8 mouse cellular contexts compared by ENCODE assay signal in the genomic region with DNA sequence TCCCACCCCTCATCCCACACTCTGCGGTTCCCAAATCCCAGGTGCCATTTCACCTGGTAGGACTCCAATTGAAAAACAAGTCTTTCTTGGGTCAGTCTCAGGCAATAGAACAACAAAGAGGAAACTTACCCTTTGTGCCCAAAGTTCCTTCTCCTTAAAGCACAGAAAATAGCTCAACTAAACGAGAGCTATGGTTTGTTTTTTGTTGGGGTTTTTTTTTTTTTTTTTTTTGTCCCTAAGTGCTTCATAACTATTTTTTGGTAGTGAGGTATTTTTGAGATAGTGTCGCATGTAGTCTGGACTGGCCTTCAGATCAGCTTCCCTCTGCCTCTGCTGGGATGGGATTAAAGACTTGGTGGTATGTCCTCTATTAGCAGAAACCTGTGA. TPM values are rescaled to one million over a fixed set of nuclear protein-coding genes. Genes with fewer than 3 reads are reported as not detected.
DNase-seq lines count a peak whose midpoint lies in the region; ATAC-seq and TF ChIP-seq lines count a peak whose summit lies in the region.

No protein-coding gene starts in this region.

- H3K4me1 ChIP-seq in heart, embryonic 11.5 days (ENCODE audit: control insufficient read depth, insufficient read depth, low read length) = 0 out of 2 replicates have a peak, but pooled peaks cover 6% of the 10 kb centered on the region
- H3K4me1 ChIP-seq in CH12.LX (ENCODE audit: control insufficient read depth in 1 of 2, insufficient read depth in 2 of 2) = peaks cover 6 to 53% of the 10 kb centered on the region in 2 experiments
- peaks cover 13% of the 10 kb centered on the region for H3K4me1 ChIP-seq in forebrain, embryonic 15.5 days
- H3K4me1 ChIP-seq in liver, embryonic 16.5 days (ENCODE audit: control insufficient read depth, low read depth, low read length) = peaks cover 31% of the 10 kb centered on the region

- TF ChIP-seq CTCF in CH12.LX (conservative IDR thresholded peaks at IDR 0.05 in 1 of 2, IDR thresholded peaks at IDR 0.05 in 1 of 2; ENCODE audit: low read depth in 2 of 2, low read length in 2 of 2) = no peak

- in situ Hi-C loops in CH12.LX (cut with MboI; ENCODE audit: low pct_ligation_motif_present, low pct_unique_long_range_greater_than_20kb, low sequenced_read_pairs) = no loop called here

- H3K36me3 ChIP-seq in heart, embryonic 11.5 days (ENCODE audit: control insufficient read depth, insufficient read depth, low read length) = peaks cover 7% of the 10 kb centered on the region; the same call in 1 of the 2 replicates
- peaks cover 15 to 43% of the 10 kb centered on the region in 2 experiments for H3K36me3 ChIP-seq in CH12.LX (replicated peaks in 1 of 2; ENCODE audit: control insufficient read depth in 1 of 2, insufficient read depth in 1 of 2, low read length in 1 of 2)
- H3K36me3 ChIP-seq in forebrain, embryonic 15.5 days = peaks cover 28% of the 10 kb centered on the region
- peaks cover 10% of the 10 kb centered on the region for H3K36me3 ChIP-seq in liver, embryonic 16.5 days (ENCODE audit: control insufficient read depth, insufficient read depth)

- H3K9ac ChIP-seq in heart, embryonic 11.5 days (ENCODE audit: low read depth, low read length) = peak overlapping the region; percentile 73
- H3K9ac ChIP-seq in CH12.LX (ENCODE audit: insufficient read depth, low read depth) = peak overlapping the region; percentile 81
- H3K9ac ChIP-seq in forebrain, embryonic 15.5 days (replicated peaks) = peak overlapping the region; percentile 66
- peak overlapping the region; percentile 83 for H3K9ac ChIP-seq in liver, embryonic 16.5 days (ENCODE audit: low read depth, low read length)

- peak overlapping the region; percentile 79 for H3K4me3 ChIP-seq in heart, embryonic 11.5 days (ENCODE audit: low read depth, low read length)
- H3K4me3 ChIP-seq in CH12.LX (replicated peaks in 1 of 3; ENCODE audit: low read depth in 2 of 3, low read length in 2 of 3, poor library complexity in 1 of 3) = peak overlapping the region; percentile 63 to 73 (median 64)
- H3K4me3 ChIP-seq in forebrain, embryonic 15.5 days = peak overlapping the region; percentile 79
- H3K4me3 ChIP-seq in liver, embryonic 16.5 days (ENCODE audit: low read depth, low read length) = peak overlapping the region; percentile 81

- dilution Hi-C loops in CH12.LX (cut with MboI; ENCODE audit: extremely low pct_ligation_motif_present, extremely low pct_unique_long_range_greater_than_20kb, low sequenced_read_pairs) = no loop called here

- H3K27me3 ChIP-seq in heart, embryonic 11.5 days (ENCODE audit: control insufficient read depth, insufficient read depth, low read length) = no peaks in the 10 kb centered on the region
- H3K27me3 ChIP-seq in CH12.LX (replicated peaks) = no peaks in the 10 kb centered on the region
- no peaks in the 10 kb centered on the region for H3K27me3 ChIP-seq in forebrain, embryonic 15.5 days
- H3K27me3 ChIP-seq in liver, embryonic 16.5 days (ENCODE audit: control insufficient read depth, insufficient read depth, low read depth, low read length) = no peaks in the 10 kb centered on the region

- ATAC-seq in heart, embryonic 11.5 days (replicated peaks; ENCODE audit: insufficient number of reproducible peaks, low FRiP score, low TSS enrichment) = no peak
- ATAC-seq in forebrain, embryonic 15.5 days (replicated peaks) = no peak
- ATAC-seq in liver, embryonic 16.5 days (ENCODE audit: low read depth) = no peak

- no peak for TF ChIP-seq EP300 in CH12.LX (IDR thresholded peaks at IDR 0.05; ENCODE audit: low read length)

- 0 out of 2 replicates have a peak, but pooled peaks cover 4% of the 10 kb centered on the region for H3K79me2 ChIP-seq in CH12.LX (replicated peaks; ENCODE audit: control insufficient read depth, extremely low read depth, insufficient read depth, poor library complexity, severe bottlenecking)

- no peak for DNase-seq in heart, postnatal 36 days
- DNase-seq in CH12.LX (ENCODE audit: extremely low read depth) = no peak
- DNase-seq in urinary bladder, adult 18-20 months (ENCODE audit: low spot score in 2 of 2) = no peak
- DNase-seq in thymus, postnatal 10 days (ENCODE audit: low spot score in 2 of 2) = no peak
- no peak for DNase-seq in left cerebral cortex, postnatal 36 days (ENCODE audit: low spot score in 2 of 2)

- H3K9me3 ChIP-seq in heart, embryonic 11.5 days (replicated peaks; ENCODE audit: control insufficient read depth, low read length) = no peaks in the 10 kb centered on the region
- H3K9me3 ChIP-seq in CH12.LX (replicated peaks; ENCODE audit: low read length) = no peaks in the 10 kb centered on the region
- H3K9me3 ChIP-seq in forebrain, embryonic 15.5 days = no peaks in the 10 kb centered on the region
- H3K9me3 ChIP-seq in liver, embryonic 16.5 days (replicated peaks; ENCODE audit: control insufficient read depth, low read length) = no peaks in the 10 kb centered on the region

- WGBS in heart, embryonic 11.5 days (ENCODE audit: insufficient replicate concordance) = 30% methylated on average over 3 of the region's 3 CpGs
- WGBS in forebrain, embryonic 15.5 days = 45% methylated on average over 3 of the region's 3 CpGs
- WGBS in liver, embryonic 16.5 days (ENCODE audit: insufficient replicate concordance) = 33% methylated on average over 3 of the region's 3 CpGs

- intact Hi-C loops in heart, postnatal 36 days (cut with DNase I) = loop anchor here (2.0 kb wide), 1 partner anchor 17 kb away; no protein-coding TSS in a partner anchor
- intact Hi-C loops in left cerebral cortex, postnatal 36 days (cut with DNase I) = loop anchor here (1.0 kb wide), 1 partner anchor 35 kb away; no protein-coding TSS in a partner anchor

- H3K4me2 ChIP-seq in heart, embryonic 11.5 days = peak overlapping the region; percentile 87
- H3K4me2 ChIP-seq in CH12.LX (ENCODE audit: insufficient read depth, low read depth, poor library complexity, severe bottlenecking) = peak overlapping the region; percentile 96
- H3K4me2 ChIP-seq in forebrain, embryonic 15.5 days (replicated peaks) = peak overlapping the region; percentile 57
- peak overlapping the region; percentile 86 for H3K4me2 ChIP-seq in liver, embryonic 16.5 days (ENCODE audit: low read depth, low read length)

- no peak for TF ChIP-seq RAD21 in CH12.LX (IDR thresholded peaks at IDR 0.05; ENCODE audit: low read depth, low read length)

- no peak for TF ChIP-seq POLR2A in CH12.LX (IDR thresholded peaks at IDR 0.05; ENCODE audit: low read depth, low read length)

- peak overlapping the region; percentile 80 for H3K27ac ChIP-seq in heart, embryonic 11.5 days (ENCODE audit: low read depth, low read length)
- H3K27ac ChIP-seq in CH12.LX (ENCODE audit: insufficient read depth, low read depth) = peak overlapping the region; percentile 75
- peak overlapping the region; percentile 89 for H3K27ac ChIP-seq in forebrain, embryonic 15.5 days (replicated peaks)
- peak overlapping the region; percentile 93 for H3K27ac ChIP-seq in liver, embryonic 16.5 days (ENCODE audit: low read length)

RNA-seq across cellular contexts. Expression of gene Strada, which starts 7.8 kb away (rescaled TPM):
- 22.4 and 26.6 TPM in 2 replicates for polyA plus RNA-seq in heart, embryonic 11.5 days (2014; fragmentation: Nextera tagmentation; extraction: Ambion mirVana)
- total RNA-seq in heart, postnatal 36 days (2021) = 1 to 10 TPM; 7.2 to 8.2 TPM
- total RNA-seq in CH12.LX (2012; rRNA removed) (36.8 and 39.4 TPM in 2 replicates), CH12.LX (2014; rRNA removed) (40.1 and 41.7 TPM in 2 replicates)
- 48.7 and 51.7 TPM in 2 replicates for polyA plus RNA-seq in CH12.LX (2012; ENCODE audit: insufficient read length, low read depth)
- polyA plus RNA-seq in forebrain, embryonic 15.5 days (2015; fragmentation: Nextera tagmentation; extraction: Ambion mirVana) = 30.1 and 32.2 TPM in 2 replicates
- 7.3 and 7.6 TPM in 2 replicates for polyA plus RNA-seq in liver, embryonic 16.5 days (2015; fragmentation: Nextera tagmentation; extraction: Ambion mirVana)
- total RNA-seq in left cerebral cortex, postnatal 36 days (2021) = 10 to 100 TPM; 26.6 to 31.2 TPM

RNA-seq across cellular contexts. Expression of gene Ccdc47, which starts 22.0 kb away (rescaled TPM):
- polyA plus RNA-seq in heart, embryonic 11.5 days (2014; fragmentation: Nextera tagmentation; extraction: Ambion mirVana) = 58.9 and 91.1 TPM in 2 replicates
- 10 to 100 TPM; 72.5 to 82.4 TPM for total RNA-seq in heart, postnatal 36 days (2021)
- total RNA-seq in CH12.LX (2012; rRNA removed) (53.2 and 66.7 TPM in 2 replicates), CH12.LX (2014; rRNA removed) (44.5 and 46.1 TPM in 2 replicates)
- polyA plus RNA-seq in CH12.LX (2012; ENCODE audit: insufficient read length, low read depth) = 80.8 and 94.1 TPM in 2 replicates
- polyA plus RNA-seq in forebrain, embryonic 15.5 days (2015; fragmentation: Nextera tagmentation; extraction: Ambion mirVana) = 88.5 and 97.6 TPM in 2 replicates
- 42.3 and 44.2 TPM in 2 replicates for polyA plus RNA-seq in liver, embryonic 16.5 days (2015; fragmentation: Nextera tagmentation; extraction: Ambion mirVana)
- 10 to 100 TPM; 79.5 to 86.6 TPM for total RNA-seq in left cerebral cortex, postnatal 36 days (2021)

RNA-seq across cellular contexts. Expression of gene Ddx42, which starts 22.6 kb away (rescaled TPM):
- polyA plus RNA-seq in heart, embryonic 11.5 days (2014; fragmentation: Nextera tagmentation; extraction: Ambion mirVana) = 45.3 and 58.3 TPM in 2 replicates
- total RNA-seq in heart, postnatal 36 days (2021) = 10 to 100 TPM; 26.5 to 28.7 TPM
- total RNA-seq in CH12.LX (2012; rRNA removed) (63.8 and 69.0 TPM in 2 replicates), CH12.LX (2014; rRNA removed) (65.3 and 65.5 TPM in 2 replicates)
- 89.1 and 94.6 TPM in 2 replicates for polyA plus RNA-seq in CH12.LX (2012; ENCODE audit: insufficient read length, low read depth)
- polyA plus RNA-seq in forebrain, embryonic 15.5 days (2015; fragmentation: Nextera tagmentation; extraction: Ambion mirVana) = 102 and 103 TPM in 2 replicates
- polyA plus RNA-seq in liver, embryonic 16.5 days (2015; fragmentation: Nextera tagmentation; extraction: Ambion mirVana) = 22.7 and 24.7 TPM in 2 replicates
- total RNA-seq in left cerebral cortex, postnatal 36 days (2021) = 10 to 100 TPM; 63.0 to 68.0 TPM

RNA-seq across cellular contexts. Expression of gene Limd2, which starts 33.5 kb away (rescaled TPM):
- polyA plus RNA-seq in heart, embryonic 11.5 days (2014; fragmentation: Nextera tagmentation; extraction: Ambion mirVana) = 145 and 151 TPM in 2 replicates
- 1 to 10 TPM; 4.2 to 4.8 TPM for total RNA-seq in heart, postnatal 36 days (2021)
- total RNA-seq in CH12.LX (2012; rRNA removed) = 249 and 275 TPM in 2 replicates
- total RNA-seq in CH12.LX (2014; rRNA removed) = 344 and 367 TPM in 2 replicates
- 520 and 563 TPM in 2 replicates for polyA plus RNA-seq in CH12.LX (2012; ENCODE audit: insufficient read length, low read depth)
- 222 and 233 TPM in 2 replicates for polyA plus RNA-seq in forebrain, embryonic 15.5 days (2015; fragmentation: Nextera tagmentation; extraction: Ambion mirVana)
- 76.8 and 79.6 TPM in 2 replicates for polyA plus RNA-seq in liver, embryonic 16.5 days (2015; fragmentation: Nextera tagmentation; extraction: Ambion mirVana)
- total RNA-seq in left cerebral cortex, postnatal 36 days (2021) = 100 to 1,000 TPM in 1 of 2 experiments, 10 to 100 TPM in 1; 98.5 to 104 TPM

RNA-seq across cellular contexts. Expression of gene Gm10840, which starts 33.5 kb away (rescaled TPM):
- not detected in 2 replicates for polyA plus RNA-seq in heart, embryonic 11.5 days (2014; fragmentation: Nextera tagmentation; extraction: Ambion mirVana)
- not detected for total RNA-seq in heart, postnatal 36 days (2021)
- not detected in 2 replicates for total RNA-seq in CH12.LX (2012; rRNA removed)
- not detected in 2 replicates for total RNA-seq in CH12.LX (2014; rRNA removed)
- not detected in 2 replicates for polyA plus RNA-seq in CH12.LX (2012; ENCODE audit: insufficient read length, low read depth)
- 0.74 and 1.3 TPM in 2 replicates for polyA plus RNA-seq in forebrain, embryonic 15.5 days (2015; fragmentation: Nextera tagmentation; extraction: Ambion mirVana)
- not detected in 2 replicates for polyA plus RNA-seq in liver, embryonic 16.5 days (2015; fragmentation: Nextera tagmentation; extraction: Ambion mirVana)
- not detected for total RNA-seq in left cerebral cortex, postnatal 36 days (2021)
